Mouse (Mus musculus) neural tube, embryonic 13.5 days (tissue): Measurements from ENCODE around the gene Pdia6. TPM values are rescaled to one million over a fixed set of nuclear protein-coding genes. Genes with fewer than 3 reads are reported as not detected.

ENCODE experiments used
- ATAC-seq: fragments of 200-750 bp; cut with Nextera tagmentation; 2 replicates; pipeline ENCODE4 v1.8.0; 2017; ENCODE audit warnings: low read depth, mild to moderate bottlenecking, moderate TSS enrichment, moderate library complexity
- H3K27ac ChIP-seq: fragments of 300-500 bp; sonication (generic); replicated peaks from 2 replicates; pipeline ENCODE4 v1.5.1; 2015; ENCODE audit warnings: moderate library complexity, mild to moderate bottlenecking, inconsistent platforms
- H3K27me3 ChIP-seq: fragments of 300-500 bp; sonication (generic); 2 replicates; pipeline ENCODE4 v1.6.1; 2015; ENCODE audit warnings: mild to moderate bottlenecking, inconsistent platforms
- H3K36me3 ChIP-seq: fragments of 300-500 bp; sonication (generic); 2 replicates; pipeline ENCODE4 v1.6.1; 2015; ENCODE audit warnings: mild to moderate bottlenecking, inconsistent platforms
- H3K4me1 ChIP-seq: fragments of 300-500 bp; sonication (generic); replicated peaks from 2 replicates; pipeline ENCODE4 v1.6.1; 2015; ENCODE audit warnings: inconsistent platforms
- H3K4me2 ChIP-seq: fragments of 300-500 bp; sonication (generic); 2 replicates; pipeline ENCODE4 v1.6.1; 2015; ENCODE audit warnings: inconsistent platforms, mild to moderate bottlenecking, moderate library complexity
- H3K4me3 ChIP-seq: fragments of 300-500 bp; sonication (generic); 2 replicates; pipeline ENCODE4 v1.5.1; 2015; ENCODE audit warnings: mild to moderate bottlenecking, inconsistent platforms
- H3K9ac ChIP-seq: fragments of 300-500 bp; sonication (generic); 2 replicates; pipeline ENCODE4 v1.6.1; 2015; ENCODE audit warnings: moderate library complexity, mild to moderate bottlenecking, inconsistent platforms
- H3K9me3 ChIP-seq: fragments of 300-500 bp; sonication (generic); 2 replicates; pipeline ENCODE4 v1.6.1; 2016; ENCODE audit warnings: inconsistent platforms
- WGBS: fragments of 180-500 bp; shearing (Covaris S2); methylation state at CpG from one replicate; pipeline ENCODE4 v1.1.7; 2015; 5-methylcytosine and 5-hydroxymethylcytosine counted together
- polyA plus RNA-seq: library from polyadenylated mRNA; unstranded; fragments of >200 nt; fragmentation: Nextera tagmentation; extraction: Ambion mirVana; gene quantifications from 2 replicates; pipeline ENCODE4 v1.2.1, GENCODE M21; 2015

Gene Pdia6
- 328 and 380 TPM in 2 replicates for polyA plus RNA-seq

DNA sequence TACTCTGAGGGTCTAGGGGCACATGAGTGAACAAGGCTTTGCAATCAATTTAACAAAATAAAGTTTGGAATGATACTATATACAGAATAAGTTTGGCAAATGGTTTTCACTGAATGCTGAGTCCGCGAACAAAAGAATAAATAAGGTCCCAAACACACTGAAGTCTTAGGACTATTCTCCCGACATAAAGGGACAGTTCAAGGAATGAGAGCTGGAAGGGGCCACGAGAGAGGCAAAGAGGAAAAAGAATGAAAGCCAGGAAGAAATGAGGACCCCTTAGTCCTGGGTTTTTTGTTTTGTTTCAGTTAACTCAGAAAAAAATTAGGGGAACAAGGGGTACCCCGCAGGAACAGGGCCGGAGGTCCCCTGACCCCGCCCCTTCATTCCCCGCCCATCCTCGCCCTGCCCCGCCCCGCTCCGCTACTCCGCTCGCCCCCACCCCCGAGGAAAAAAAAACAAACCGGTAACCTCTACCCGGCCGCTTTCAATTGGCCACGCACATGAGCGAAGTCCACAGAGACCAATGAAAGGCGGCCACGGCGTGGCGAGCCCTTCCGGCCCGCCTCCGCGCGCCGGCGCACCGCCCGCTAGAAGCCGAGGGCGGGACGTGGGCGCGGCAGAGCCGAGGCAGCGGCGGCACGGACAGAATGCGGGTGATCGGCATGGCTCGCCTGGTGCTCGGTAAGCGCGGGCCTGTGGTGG is at the start of gene Pdia6:
Gene Pdia6 (plus strand): TSS at position 575 of the 702 bp plus-strand sequence.
- ATAC-seq = peak; percentile 99
- Histone ChIP-seq H3K4me3 (peak within 1 kb of the TSS; percentile 97), H3K36me3 (peaks cover 27% of the 10 kb centered on the region), H3K9me3 (no peaks in the 10 kb centered on the region), H3K4me2 (peak within 1 kb of the TSS; percentile 78), H3K9ac (peak within 1 kb of the TSS; percentile 94), H3K4me1 (peaks cover 34% of the 10 kb centered on the region), H3K27ac (peak within 1 kb of the TSS; percentile 87), H3K27me3 (no peaks in the 10 kb centered on the region)
- under 1% methylated on average over 46 of the region's 48 CpGs for WGBS

- no peak overlapping the region for H3K27ac ChIP-seq
- no peak overlapping the region for H3K4me2 ChIP-seq
- H3K4me3 ChIP-seq = no peak overlapping the region
- no peak overlapping the region for H3K9ac ChIP-seq
- ATAC-seq = no peak
- peaks cover 4% of the 10 kb centered on the region; the same call in 1 of the 2 replicates for H3K27me3 ChIP-seq
- WGBS = 56% methylated on average over 8 of the region's 8 CpGs
- H3K4me1 ChIP-seq = peaks cover 11% of the 10 kb centered on the region; the same call in 1 of the 2 replicates
- no peaks in the 10 kb centered on the region for H3K36me3 ChIP-seq
- H3K9me3 ChIP-seq = no peaks in the 10 kb centered on the region
These were observed 48.0 kb upstream of the Pdia6 start for GRCm38 (mm10) chr12:17218390-17218789.

GRCm38 (mm10) chr12:17219107-17219506 is 47.2 kb upstream of the Pdia6 start:
- WGBS = 68% methylated on average over 4 of the region's 4 CpGs
- H3K4me2 ChIP-seq = no peak overlapping the region
- H3K36me3 ChIP-seq = no peaks in the 10 kb centered on the region
- no peak for ATAC-seq
- no peaks in the 10 kb centered on the region for H3K9me3 ChIP-seq
- no peak overlapping the region for H3K9ac ChIP-seq
- no peak overlapping the region for H3K27ac ChIP-seq
- H3K27me3 ChIP-seq = peaks cover 4% of the 10 kb centered on the region; the same call in 1 of the 2 replicates
- H3K4me1 ChIP-seq = peaks cover 17% of the 10 kb centered on the region; the same call in 1 of the 2 replicates
- H3K4me3 ChIP-seq = no peak overlapping the region

- H3K27me3 ChIP-seq = peaks cover 4% of the 10 kb centered on the region; the same call in 1 of the 2 replicates
These were observed 45.7 kb upstream of the Pdia6 start for GRCm38 (mm10) chr12:17220631-17221030.

DNA sequence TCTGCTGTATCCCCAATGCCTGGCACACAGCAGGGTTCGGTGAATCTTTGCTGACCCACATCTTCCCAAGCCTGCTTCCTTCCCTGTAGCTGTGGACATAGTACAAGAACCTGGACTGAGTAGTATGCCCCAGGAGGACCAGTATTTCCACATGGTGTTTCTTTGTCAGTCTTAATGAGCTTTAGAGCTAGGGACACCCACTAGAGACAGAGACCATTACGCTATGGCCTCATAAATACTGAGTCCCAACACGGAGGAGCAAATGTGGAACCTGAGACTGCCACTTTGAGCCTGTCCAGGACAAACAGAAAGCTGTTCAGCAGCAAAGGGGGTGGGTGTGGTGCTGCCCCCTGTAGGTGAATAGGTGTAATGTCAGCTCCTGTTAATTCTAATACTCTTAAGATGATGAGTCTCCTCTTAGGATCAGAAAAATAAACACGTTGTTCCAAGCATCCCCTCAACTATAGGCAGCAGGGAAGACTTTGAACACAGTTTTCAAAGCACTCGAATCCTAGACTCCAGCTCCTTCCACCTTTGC is 44.4 kb upstream of the Pdia6 start:
- Histone ChIP-seq H3K36me3 (no peaks in the 10 kb centered on the region), H3K9ac (no peak overlapping the region), H3K9me3 (no peaks in the 10 kb centered on the region), H3K4me3 (no peak overlapping the region), H3K4me1 (peaks cover 17% of the 10 kb centered on the region; the same call in 1 of the 2 replicates), H3K27ac (no peak overlapping the region), H3K4me2 (no peak overlapping the region), H3K27me3 (peaks cover 13% of the 10 kb centered on the region; the same call in 1 of the 2 replicates)
- 46% methylated on average over 5 of the region's 5 CpGs for WGBS
- no peak for ATAC-seq

More at GRCm38 (mm10) chr12:17220631-17221030, 45.7 kb upstream of the Pdia6 start:
- H3K27ac ChIP-seq = no peak overlapping the region
- no peaks in the 10 kb centered on the region for H3K9me3 ChIP-seq
- no peak overlapping the region for H3K4me2 ChIP-seq
- H3K4me3 ChIP-seq = no peak overlapping the region
- no peak overlapping the region for H3K9ac ChIP-seq
- peaks cover 17% of the 10 kb centered on the region; the same call in 1 of the 2 replicates for H3K4me1 ChIP-seq
- ATAC-seq = no peak
- WGBS = 79% methylated on average over 5 of the region's 5 CpGs
- no peaks in the 10 kb centered on the region for H3K36me3 ChIP-seq

- no peak overlapping the region for H3K4me3 ChIP-seq
- ATAC-seq = peak; percentile 15; the same call in 1 of the 2 replicates
- WGBS = 26% methylated on average over 3 of the region's 3 CpGs
- no peak overlapping the region for H3K4me2 ChIP-seq
- H3K36me3 ChIP-seq = no peaks in the 10 kb centered on the region
- H3K4me1 ChIP-seq = peaks cover 20% of the 10 kb centered on the region; the same call in 1 of the 2 replicates
- peaks cover 13% of the 10 kb centered on the region; the same call in 1 of the 2 replicates for H3K27me3 ChIP-seq
- no peak overlapping the region for H3K9ac ChIP-seq
- H3K27ac ChIP-seq = no peak overlapping the region
- H3K9me3 ChIP-seq = no peaks in the 10 kb centered on the region
These were observed 43.3 kb upstream of the Pdia6 start for GRCm38 (mm10) chr12:17223050-17223449.

- peaks cover 9% of the 10 kb centered on the region; the same call in 1 of the 2 replicates for H3K27me3 ChIP-seq
- no peak overlapping the region for H3K27ac ChIP-seq
- no peak overlapping the region for H3K4me3 ChIP-seq
- peaks cover 22% of the 10 kb centered on the region; the same call in 1 of the 2 replicates for H3K4me1 ChIP-seq
- ATAC-seq = no peak
- H3K9ac ChIP-seq = no peak overlapping the region
- H3K4me2 ChIP-seq = no peak overlapping the region
- H3K36me3 ChIP-seq = no peaks in the 10 kb centered on the region
- no peaks in the 10 kb centered on the region for H3K9me3 ChIP-seq
- WGBS = 81% methylated on average over 5 of the region's 5 CpGs
These were observed 41.3 kb upstream of the Pdia6 start for GRCm38 (mm10) chr12:17225012-17225411.

GRCm38 (mm10) chr12:17227903-17228302 is 38.4 kb upstream of the Pdia6 start:
- no peak overlapping the region for H3K27ac ChIP-seq
- peaks cover 16% of the 10 kb centered on the region; the same call in 1 of the 2 replicates for H3K4me1 ChIP-seq
- H3K9ac ChIP-seq = no peak overlapping the region
- no peaks in the 10 kb centered on the region for H3K9me3 ChIP-seq
- H3K4me2 ChIP-seq = no peak overlapping the region
- H3K4me3 ChIP-seq = no peak overlapping the region
- H3K27me3 ChIP-seq = peaks cover 9% of the 10 kb centered on the region; the same call in 1 of the 2 replicates
- no peaks in the 10 kb centered on the region for H3K36me3 ChIP-seq
- WGBS = 61% methylated on average over 4 of the region's 4 CpGs
- ATAC-seq = no peak

GRCm38 (mm10) chr12:17230581-17230980 is 35.8 kb upstream of the Pdia6 start:
- H3K4me3 ChIP-seq = no peak overlapping the region
- H3K4me2 ChIP-seq = no peak overlapping the region
- peaks cover 9% of the 10 kb centered on the region; the same call in 1 of the 2 replicates for H3K27me3 ChIP-seq
- H3K4me1 ChIP-seq = peaks cover 8% of the 10 kb centered on the region; the same call in 1 of the 2 replicates
- 79% methylated on average over 5 of the region's 5 CpGs for WGBS
- no peaks in the 10 kb centered on the region for H3K36me3 ChIP-seq
- no peak for ATAC-seq
- no peak overlapping the region for H3K9ac ChIP-seq
- H3K27ac ChIP-seq = no peak overlapping the region
- H3K9me3 ChIP-seq = no peaks in the 10 kb centered on the region

GRCm38 (mm10) chr12:17231513-17231912 is 34.8 kb upstream of the Pdia6 start:
- H3K27me3 ChIP-seq = 0 out of 2 replicates have a peak, but pooled peaks cover under 1% of the 10 kb centered on the region
- no peak overlapping the region for H3K4me3 ChIP-seq
- ATAC-seq = no peak
- 85% methylated on average over 14 of the region's 14 CpGs for WGBS
- no peak overlapping the region for H3K9ac ChIP-seq
- no peak overlapping the region for H3K4me2 ChIP-seq
- no peaks in the 10 kb centered on the region for H3K9me3 ChIP-seq
- H3K36me3 ChIP-seq = no peaks in the 10 kb centered on the region
- peaks cover 16% of the 10 kb centered on the region; the same call in 1 of the 2 replicates for H3K4me1 ChIP-seq
- H3K27ac ChIP-seq = no peak overlapping the region

- Histone ChIP-seq H3K36me3 (no peaks in the 10 kb centered on the region), H3K4me3 (no peak overlapping the region), H3K9me3 (no peaks in the 10 kb centered on the region), H3K27ac (no peak overlapping the region), H3K4me2 (no peak overlapping the region), H3K27me3 (no peaks in the 10 kb centered on the region), H3K4me1 (peaks cover 13% of the 10 kb centered on the region; the same call in 1 of the 2 replicates), H3K9ac (no peak overlapping the region)
- 45% methylated on average over 11 of the region's 11 CpGs for WGBS
- peak; percentile 77 for ATAC-seq
These were observed 30.6 kb upstream of the Pdia6 start for GRCm38 (mm10) chr12:17235535-17236313.
